Mouse (Mus musculus) ovary, postnatal 36 days (tissue): Measurements from ENCODE around the gene Llgl2.

ENCODE experiments used
- DNase-seq: peaks from one replicate; pipeline ENCODE4 v3.0.0; 2022; ENCODE audit warnings: low spot score, mixed read lengths

The Llgl2 gene

DNA sequence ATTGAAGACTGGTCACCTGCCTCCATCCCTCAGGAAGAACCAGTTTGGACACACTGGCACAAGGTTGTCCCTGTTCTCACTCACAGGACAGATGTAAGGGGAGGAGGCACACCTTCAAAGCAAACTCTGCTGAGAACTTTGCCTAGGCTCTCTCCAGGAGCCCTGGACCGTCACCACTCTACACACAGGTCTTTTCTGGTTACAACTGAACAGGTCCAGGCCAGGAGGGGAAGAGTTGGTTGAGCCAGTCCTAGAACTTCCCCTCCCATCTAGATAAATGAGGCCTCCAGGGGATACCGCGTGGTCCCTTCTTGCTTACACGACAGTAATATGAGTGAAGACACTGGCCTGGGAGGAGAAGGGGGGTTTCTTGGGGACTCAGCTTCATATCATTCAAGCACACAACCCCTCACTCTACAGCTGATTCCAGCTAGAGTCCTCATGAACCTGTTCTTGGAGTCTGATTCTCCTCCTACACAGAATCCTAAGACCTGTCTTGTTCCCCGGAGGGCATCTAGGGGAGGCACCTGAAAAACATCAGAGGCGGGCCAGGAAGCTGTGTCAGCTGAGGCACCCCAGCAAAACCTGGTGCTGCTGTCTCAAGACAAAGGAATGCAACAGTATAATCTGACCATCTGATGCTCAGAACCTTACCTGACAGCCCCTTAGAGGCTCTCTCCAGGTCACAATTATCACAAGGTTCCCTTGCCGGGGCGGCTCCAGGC is 80.5 kb downstream of the Llgl2 start:
- no peak for DNase-seq
